Mouse (Mus musculus) neural tube, embryonic 13.5 days (tissue): ENCODE measurements around the gene Gm3727. TPM values are rescaled to one million over a fixed set of nuclear protein-coding genes. Genes with fewer than 3 reads are reported as not detected.
"Not testable (repeated sequence)": the region's sequence is repeated elsewhere in the genome, so short reads cannot be mapped to it uniquely, and the experiment has no call there.

Experiments
- ATAC-seq: fragments of 200-750 bp; cut with Nextera tagmentation; 2 replicates; pipeline ENCODE4 v1.8.0; 2017; ENCODE audit warnings: low read depth, mild to moderate bottlenecking, moderate TSS enrichment, moderate library complexity
- H3K27ac ChIP-seq: fragments of 300-500 bp; sonication (generic); replicated peaks from 2 replicates; pipeline ENCODE4 v1.5.1; 2015; ENCODE audit warnings: moderate library complexity, mild to moderate bottlenecking, inconsistent platforms
- H3K27me3 ChIP-seq: fragments of 300-500 bp; sonication (generic); 2 replicates; pipeline ENCODE4 v1.6.1; 2015; ENCODE audit warnings: mild to moderate bottlenecking, inconsistent platforms
- H3K36me3 ChIP-seq: fragments of 300-500 bp; sonication (generic); 2 replicates; pipeline ENCODE4 v1.6.1; 2015; ENCODE audit warnings: mild to moderate bottlenecking, inconsistent platforms
- H3K4me1 ChIP-seq: fragments of 300-500 bp; sonication (generic); replicated peaks from 2 replicates; pipeline ENCODE4 v1.6.1; 2015; ENCODE audit warnings: inconsistent platforms
- H3K4me2 ChIP-seq: fragments of 300-500 bp; sonication (generic); 2 replicates; pipeline ENCODE4 v1.6.1; 2015; ENCODE audit warnings: inconsistent platforms, mild to moderate bottlenecking, moderate library complexity
- H3K4me3 ChIP-seq: fragments of 300-500 bp; sonication (generic); 2 replicates; pipeline ENCODE4 v1.5.1; 2015; ENCODE audit warnings: mild to moderate bottlenecking, inconsistent platforms
- H3K9ac ChIP-seq: fragments of 300-500 bp; sonication (generic); 2 replicates; pipeline ENCODE4 v1.6.1; 2015; ENCODE audit warnings: moderate library complexity, mild to moderate bottlenecking, inconsistent platforms
- H3K9me3 ChIP-seq: fragments of 300-500 bp; sonication (generic); 2 replicates; pipeline ENCODE4 v1.6.1; 2016; ENCODE audit warnings: inconsistent platforms
- WGBS: fragments of 180-500 bp; shearing (Covaris S2); methylation state at CpG from one replicate; pipeline ENCODE4 v1.1.7; 2015; 5-methylcytosine and 5-hydroxymethylcytosine counted together
- polyA plus RNA-seq: library from polyadenylated mRNA; unstranded; fragments of >200 nt; fragmentation: Nextera tagmentation; extraction: Ambion mirVana; gene quantifications from 2 replicates; pipeline ENCODE4 v1.2.1, GENCODE M21; 2015

The Gm3727 gene
- not detected in 2 replicates for polyA plus RNA-seq

DNA sequence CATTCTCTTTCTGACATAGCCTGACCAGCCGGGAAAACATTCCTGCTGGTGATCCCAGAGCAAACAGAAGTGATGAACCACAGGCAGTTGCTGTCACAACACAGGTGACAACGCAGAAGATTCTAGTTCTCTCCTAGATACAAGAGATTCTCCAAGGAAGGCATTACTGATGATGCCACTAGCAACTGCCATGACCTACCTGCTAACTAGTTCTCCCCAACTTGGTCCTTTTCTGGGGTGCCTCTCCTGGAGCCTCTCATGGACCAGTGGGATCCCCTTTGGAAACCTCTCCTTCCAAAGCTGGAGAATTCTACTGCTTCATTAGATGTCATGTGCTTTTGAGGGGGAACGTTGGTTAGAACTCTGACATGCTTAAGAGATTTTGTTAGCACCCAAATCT lies at the start of gene Gm3727:
TSS of gene Gm3727 (minus strand) at position 101 of the 400 bp plus-strand sequence.
- not testable (repeated sequence) for H3K4me3 ChIP-seq, H3K27ac ChIP-seq, H3K4me2 ChIP-seq, H3K36me3 ChIP-seq, H3K4me1 ChIP-seq, H3K27me3 ChIP-seq, H3K9me3 ChIP-seq, ATAC-seq, H3K9ac ChIP-seq
- 81% methylated on average over 3 of the region's 3 CpGs for WGBS

DNA sequence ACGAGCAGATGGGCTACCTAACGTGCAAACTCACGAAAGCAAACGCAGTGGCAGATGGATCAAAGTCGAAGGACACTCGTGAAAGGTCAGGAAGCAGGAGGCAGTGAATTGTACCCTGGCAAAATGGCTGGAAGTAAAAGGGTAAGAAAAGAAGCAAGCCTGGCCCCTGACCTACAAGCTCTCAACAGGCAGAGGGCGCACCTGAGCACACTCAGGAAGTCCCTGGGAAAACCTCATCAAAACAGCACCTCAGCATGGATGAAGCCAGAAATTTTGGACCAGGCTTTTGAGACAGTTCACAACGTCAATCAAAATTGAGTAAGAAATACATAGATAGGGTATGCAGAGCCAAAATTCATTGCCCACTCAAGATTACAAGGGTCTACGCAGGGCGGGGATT lies 21.0 kb downstream of the Gm3727 start:
- H3K36me3 ChIP-seq, H3K9ac ChIP-seq, H3K4me3 ChIP-seq, ATAC-seq, H3K9me3 ChIP-seq, H3K27ac ChIP-seq, H3K4me1 ChIP-seq, H3K4me2 ChIP-seq, H3K27me3 ChIP-seq: not testable (repeated sequence)
- WGBS: 3% methylated on average over 8 of the region's 10 CpGs

Other genes with a start within 250 kb of the Gm3727 start
- gene Gm10406, start 237.3 kb downstream of the Gm3727 start, polyA plus RNA-seq: 2.7 and 3.7 TPM in 2 replicates
- gene Gm3685, start 219.7 kb downstream of the Gm3727 start, polyA plus RNA-seq: not detected in 2 replicates
- gene Gm3696, start 164.1 kb downstream of the Gm3727 start, polyA plus RNA-seq: 5.4 and 5.8 TPM in 2 replicates
- not detected in 2 replicates for gene Gm6676, start 139.3 kb downstream of the Gm3727 start, polyA plus RNA-seq
- gene Gm3512, start 90.2 kb downstream of the Gm3727 start, polyA plus RNA-seq: 8.8 and 9.6 TPM in 2 replicates
- not detected in 2 replicates for gene Gm16434, start 70.2 kb downstream of the Gm3727 start, polyA plus RNA-seq
- gene Gm3739, start 50.3 kb upstream of the Gm3727 start, polyA plus RNA-seq: 4.2 and 5.1 TPM in 2 replicates
- gene Gm5797, start 67.7 kb upstream of the Gm3727 start, polyA plus RNA-seq: not detected in 2 replicates
- not detected in 2 replicates for gene Gm8374, start 100.4 kb upstream of the Gm3727 start, polyA plus RNA-seq
- gene Gm3755, start 186.2 kb upstream of the Gm3727 start, polyA plus RNA-seq: not detected in 2 replicates
- 7.0 and 9.4 TPM in 2 replicates for gene Gm3752, start 219.0 kb upstream of the Gm3727 start, polyA plus RNA-seq